Mouse (Mus musculus) layer of hippocampus, adult 18-20 months (tissue): ENCODE results near the gene Rnf220. TPM values are rescaled to one million over a fixed set of nuclear protein-coding genes. Genes with fewer than 3 reads are reported as not detected.

Experiments
- DNase-seq, 2 experiments: peaks; one replicate each; pipeline ENCODE4 v3.0.0; 2022; ENCODE audit warnings: low spot score in 2 of 2
- total RNA-seq, 2 experiments: library from RNA; stranded (reverse); gene quantifications; 2 replicates each; pipeline ENCODE4 v1.2.3; 2021

The Rnf220 gene
- total RNA-seq, 2 experiments from 2014 or later = 188 to 194 TPM

DNA sequence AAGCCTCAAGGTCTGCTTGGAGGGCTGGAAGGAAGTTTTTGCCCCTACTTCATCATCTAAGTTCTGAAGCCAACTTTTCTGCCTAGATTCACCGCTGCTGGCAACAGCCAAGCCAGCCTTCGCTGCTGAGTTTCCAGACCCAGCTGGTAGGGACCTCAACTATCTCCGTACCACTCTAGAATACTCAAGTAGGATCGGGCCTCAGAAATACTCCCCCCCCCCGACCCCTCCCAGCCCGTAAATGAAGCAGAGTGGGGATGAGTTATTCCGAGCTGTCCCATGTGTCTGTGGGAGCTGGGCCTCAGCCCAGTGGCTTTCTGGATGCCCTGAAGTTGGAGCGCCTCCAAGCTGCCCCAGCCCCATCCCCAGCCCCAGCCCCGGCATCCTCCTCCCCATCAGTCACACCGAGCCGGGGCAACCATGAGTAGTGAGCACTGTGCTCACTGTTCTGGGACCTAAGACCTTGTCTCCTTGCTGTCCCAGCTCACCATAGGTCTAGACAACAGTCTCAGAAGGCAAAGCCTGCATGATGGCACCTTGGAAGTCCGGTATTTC, 146.6 kb downstream of the Rnf220 start:
- no peak for DNase-seq

GRCm38 (mm10) chr4:117349327-117349726, 147.5 kb downstream of the Rnf220 start:
- no peak for DNase-seq

DNA sequence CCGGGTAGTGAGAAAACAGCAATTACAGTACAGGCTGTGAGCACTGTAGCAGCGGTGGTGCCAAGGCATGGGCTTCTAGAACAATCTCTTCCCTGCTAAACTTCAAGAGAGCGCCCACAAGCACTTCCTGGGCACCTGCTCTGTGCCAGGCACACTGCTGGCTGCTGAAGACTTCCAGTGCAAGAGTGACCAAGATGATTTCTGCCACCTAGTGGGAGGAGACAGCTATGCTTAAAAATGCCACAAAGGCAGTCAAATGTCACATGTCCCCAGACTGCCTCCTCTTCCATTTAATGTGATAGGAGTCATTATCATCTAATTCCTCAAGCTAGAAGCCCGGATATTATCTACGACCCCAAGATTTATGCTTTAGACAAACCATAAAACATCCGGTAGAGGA, 150.8 kb downstream of the Rnf220 start:
- peak in 1 of 2 experiments; percentile 63 for DNase-seq

DNA sequence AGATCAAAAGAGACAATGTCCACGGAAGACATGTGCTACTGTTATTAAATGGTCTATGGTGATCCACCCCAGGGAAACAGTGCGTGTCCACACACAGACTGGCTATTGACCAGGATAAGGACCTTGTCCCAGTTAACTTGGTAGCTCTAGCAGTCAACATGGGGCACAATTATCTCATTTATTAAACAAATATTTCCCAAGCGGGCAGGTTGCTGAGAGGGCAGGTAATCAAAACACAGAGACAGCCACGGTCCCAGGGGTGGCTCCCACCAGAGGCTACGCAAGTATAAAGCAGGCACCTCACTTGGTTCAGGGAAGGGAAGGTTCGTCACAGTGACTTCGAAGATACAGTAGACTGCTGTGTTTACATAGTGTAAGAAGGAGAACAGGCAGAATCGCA, 153.5 kb downstream of the Rnf220 start:
- DNase-seq = no peak

DNA sequence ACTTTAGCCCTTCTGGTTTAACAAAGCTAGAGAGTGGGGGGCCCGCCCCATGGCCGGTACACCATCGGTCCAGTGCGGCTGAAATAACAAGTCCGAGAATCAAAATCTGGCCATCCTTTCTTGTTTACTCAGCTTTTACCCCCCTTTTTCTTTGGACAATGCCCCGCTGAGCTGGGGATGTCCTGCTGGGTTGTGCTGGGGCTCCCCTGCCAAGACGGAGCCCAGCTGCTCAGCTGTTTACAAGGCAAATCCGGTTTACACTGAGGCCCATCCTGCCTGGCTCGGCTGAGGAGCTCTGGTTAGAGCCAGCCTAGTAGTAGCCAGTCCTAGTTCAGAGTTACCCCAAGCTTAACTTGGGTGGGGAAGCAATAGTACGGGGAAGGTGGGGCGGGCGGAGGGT, 154.1 kb downstream of the Rnf220 start:
- peak in 1 of 2 experiments; percentile 13 for DNase-seq

DNA sequence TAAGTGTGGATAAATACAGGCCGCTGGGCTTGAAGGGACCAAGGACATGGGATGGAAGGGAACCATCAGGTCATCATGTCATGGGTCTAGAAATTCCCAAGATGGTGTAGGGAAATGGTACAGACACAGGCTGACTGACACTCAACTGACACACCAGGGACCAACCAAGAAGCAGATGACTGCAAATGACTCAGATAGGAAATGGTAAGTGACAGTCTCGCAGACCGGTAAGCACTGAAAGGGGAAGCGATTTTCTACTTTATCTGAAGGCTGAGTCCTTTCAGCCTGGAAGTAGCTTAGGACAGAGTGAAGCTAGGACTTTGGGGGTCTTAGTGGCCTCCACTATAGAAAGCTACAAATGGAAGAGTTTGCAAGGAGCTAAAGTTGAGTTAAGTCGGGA, 155.6 kb downstream of the Rnf220 start:
- no peak for DNase-seq

DNA sequence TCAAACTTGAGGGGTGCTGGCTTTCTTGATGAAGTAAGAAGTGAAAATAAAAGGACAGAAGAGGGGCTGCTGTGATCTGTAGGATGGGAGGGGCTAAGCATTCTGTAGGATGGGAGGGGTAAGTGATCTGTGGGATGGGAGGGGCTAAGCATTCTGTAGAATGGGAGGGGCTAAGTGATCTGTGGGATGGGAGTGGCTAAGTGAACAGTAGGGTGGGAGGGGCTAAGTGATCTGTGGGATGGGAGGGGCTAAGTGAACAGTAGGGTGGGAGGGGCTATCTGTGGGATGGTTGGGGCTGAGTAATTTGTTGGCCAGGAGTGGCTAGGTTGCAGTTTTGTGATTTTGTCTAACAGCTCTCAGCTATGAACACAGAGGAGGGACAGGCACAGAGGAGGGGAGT, 157.1 kb downstream of the Rnf220 start:
- DNase-seq = no peak

GRCm38 (mm10) chr4:117330836-117331475, 165.9 kb downstream of the Rnf220 start:
- DNase-seq = no peak

- DNase-seq = no peak
These were observed 166.7 kb downstream of the Rnf220 start for GRCm38 (mm10) chr4:117330132-117330531.

DNA sequence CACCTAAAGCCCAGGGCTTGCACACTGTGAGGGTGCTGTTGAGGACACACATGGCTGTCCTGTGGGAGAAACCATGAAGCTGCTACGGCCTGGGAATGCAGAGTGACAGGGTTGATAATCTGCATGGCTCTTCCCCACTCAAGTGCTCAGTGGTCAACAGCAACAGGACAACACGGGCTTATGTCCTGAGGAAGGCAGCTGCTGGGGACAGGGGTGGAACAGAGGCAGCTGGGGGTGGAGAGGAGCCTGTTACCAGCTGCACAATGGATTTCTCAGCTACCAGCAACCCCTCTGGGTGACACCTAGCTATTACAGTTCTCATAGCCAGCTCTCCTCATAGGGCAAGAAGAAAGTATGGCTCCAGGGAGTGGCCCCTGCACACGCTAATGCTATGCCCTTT, 169.9 kb downstream of the Rnf220 start:
- no peak for DNase-seq

DNA sequence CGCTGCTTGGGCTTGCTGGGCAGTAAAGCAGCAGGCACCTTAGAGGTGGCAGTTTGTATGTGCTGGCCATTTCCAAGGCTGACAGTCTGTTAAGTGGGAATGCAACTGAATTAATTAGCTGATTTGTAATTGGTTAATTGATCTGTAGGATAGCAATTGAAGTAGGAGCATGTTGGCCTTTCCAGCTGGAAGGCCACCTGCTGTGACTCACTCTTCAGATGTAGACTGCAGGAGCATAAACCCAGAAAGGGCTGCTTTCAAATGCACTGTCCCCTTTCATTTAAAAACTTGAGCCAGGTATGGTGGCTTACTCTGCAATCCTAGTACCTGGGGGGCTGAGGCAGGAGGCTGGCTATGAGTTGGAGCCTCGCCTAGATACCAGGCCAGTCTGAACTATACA, 171.8 kb downstream of the Rnf220 start:
- no peak for DNase-seq

- DNase-seq = peak in 1 of 2 experiments; percentile 58
These were observed 173.1 kb downstream of the Rnf220 start for GRCm38 (mm10) chr4:117323515-117324344.

GRCm38 (mm10) chr4:117321011-117321410, 175.8 kb downstream of the Rnf220 start:
- no peak for DNase-seq

- no peak for DNase-seq
These were observed 178.3 kb downstream of the Rnf220 start for GRCm38 (mm10) chr4:117318508-117318907.

DNA sequence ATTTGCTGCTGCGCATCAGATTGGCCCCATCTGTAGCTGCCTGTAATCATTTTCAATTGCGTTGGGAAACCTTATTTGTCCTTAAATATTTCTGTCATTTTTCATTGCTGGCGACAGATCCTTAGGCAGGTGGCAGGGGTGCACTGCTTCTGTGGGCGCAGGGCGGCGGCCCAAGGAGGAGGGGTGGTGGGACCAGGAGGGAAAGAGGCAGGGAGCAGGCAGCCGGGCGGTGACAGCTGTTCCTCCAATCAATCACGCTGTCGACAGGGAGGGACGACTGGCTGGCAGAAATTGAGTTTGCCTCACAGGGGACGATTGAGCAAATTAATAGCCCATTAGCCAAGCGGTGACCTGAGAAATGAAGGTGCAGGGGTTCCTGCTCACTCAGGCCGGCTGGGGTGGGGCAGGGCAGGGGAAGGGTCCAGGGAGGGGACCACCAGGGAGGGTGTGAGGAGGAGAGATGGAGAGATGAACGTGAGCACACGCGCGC, 179.1 kb downstream of the Rnf220 start:
- DNase-seq = peak; percentile 23 to 58

DNA sequence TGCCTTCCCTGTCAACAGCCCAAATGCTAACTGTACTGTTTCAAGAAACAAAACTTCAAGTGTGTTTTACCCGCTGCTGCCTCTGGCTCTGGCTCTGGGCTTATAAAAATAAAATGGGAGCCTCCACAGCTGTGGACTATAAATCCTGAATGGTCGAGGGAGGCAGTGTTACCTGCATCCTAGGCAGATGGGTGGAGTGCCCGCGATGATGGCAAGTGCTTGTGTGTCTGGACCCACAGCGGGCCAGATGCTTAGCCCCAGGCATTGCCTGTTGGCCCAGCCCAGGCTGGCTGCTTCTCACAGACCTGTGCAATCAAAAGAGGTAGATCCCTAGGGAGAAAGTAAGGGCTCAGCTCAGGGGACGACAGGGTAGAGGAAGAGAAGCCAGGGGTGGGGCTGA, 180.1 kb downstream of the Rnf220 start:
- no peak for DNase-seq

GRCm38 (mm10) chr4:117314849-117315500, 181.9 kb downstream of the Rnf220 start:
- DNase-seq = no peak

GRCm38 (mm10) chr4:117313085-117313424, 183.8 kb downstream of the Rnf220 start:
- no peak for DNase-seq

DNA sequence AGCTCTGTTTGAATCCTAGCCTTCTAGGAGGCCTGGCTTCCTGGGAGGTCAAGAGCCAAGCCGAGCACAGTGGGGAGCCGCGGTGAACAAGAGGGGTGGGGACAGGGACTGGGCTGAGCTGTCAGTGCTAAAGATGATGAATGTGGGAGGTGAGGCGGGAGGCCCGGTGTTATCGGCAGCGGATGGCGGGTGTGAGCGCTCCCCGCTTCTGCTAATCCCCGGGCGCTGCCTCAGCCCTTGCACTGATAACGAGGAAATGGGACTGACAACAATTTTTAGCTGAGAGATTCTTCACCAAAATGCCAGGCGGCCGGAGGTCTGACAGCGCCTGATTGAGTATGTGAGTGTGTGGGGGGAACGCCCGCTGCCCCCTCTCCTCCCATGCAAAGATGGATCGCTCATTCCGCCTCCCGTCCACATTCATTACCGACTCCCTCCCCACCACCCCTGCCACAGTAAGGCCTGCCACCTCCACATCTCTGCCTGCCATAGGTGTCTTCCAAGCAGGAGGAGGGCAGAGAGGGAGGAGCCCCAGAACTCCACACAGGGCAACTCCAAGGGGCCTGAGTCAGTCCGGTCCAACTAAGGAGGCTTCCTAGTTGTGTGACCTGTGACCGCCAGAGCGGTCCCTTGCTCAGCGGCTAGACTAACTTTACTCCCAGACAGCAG, 184.3 kb downstream of the Rnf220 start:
- no peak for DNase-seq

DNA sequence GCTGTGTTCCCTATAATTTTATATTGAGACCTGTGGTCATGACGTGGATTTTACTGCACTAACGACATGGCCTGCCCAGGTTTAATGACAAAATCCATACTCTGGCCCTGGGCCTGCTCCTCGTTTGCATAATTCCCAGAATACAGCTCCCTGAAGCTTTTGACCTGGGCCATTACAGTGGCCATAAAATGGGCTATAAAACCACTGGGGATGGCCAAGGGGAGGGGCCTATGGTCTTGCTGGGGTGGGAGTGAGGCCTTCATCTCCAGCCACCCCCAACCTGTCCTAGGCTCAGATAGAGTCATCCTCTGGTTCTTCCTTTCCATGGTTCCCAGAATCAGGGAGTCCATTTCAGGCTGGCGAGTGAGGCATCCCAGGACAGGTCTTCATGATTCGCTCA, 185.0 kb downstream of the Rnf220 start:
- no peak for DNase-seq

DNA sequence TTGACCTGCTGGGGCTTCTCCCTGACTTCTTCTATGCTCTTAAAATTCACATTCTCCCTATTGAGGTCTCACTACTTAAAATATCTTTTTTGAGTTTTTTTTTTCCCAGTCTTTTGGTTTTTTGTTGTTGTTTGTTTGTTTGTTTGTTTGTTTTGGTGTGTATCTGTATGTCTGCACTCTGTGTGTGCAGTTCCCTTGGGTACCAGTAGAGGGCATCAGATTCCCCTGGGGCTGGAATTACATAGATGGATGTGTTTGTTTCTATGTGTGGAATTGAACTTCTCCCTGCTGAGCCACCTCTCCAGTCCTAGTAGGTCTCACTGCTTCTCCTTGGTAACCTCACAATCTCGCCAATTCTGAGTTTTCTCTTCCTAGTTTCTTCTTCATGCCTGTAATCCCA, 187.4 kb downstream of the Rnf220 start:
- no peak for DNase-seq
